Mouse (Mus musculus) lung, postnatal 0 days (tissue): Measurements from ENCODE around the gene Mfsd11.

Source experiments
- CTCF ChIP-seq: IDR thresholded peaks from 2 replicates; pipeline ENCODE4 v1.5.1; 2016; ENCODE audit warnings: antibody characterized with exemption, mild to moderate bottlenecking
- EP300 ChIP-seq: IDR thresholded peaks from 2 replicates; pipeline ENCODE4 v1.6.1; 2016; ENCODE audit warnings: antibody characterized with exemption, mild to moderate bottlenecking, control low read depth

- no peak for TF ChIP-seq CTCF
- TF ChIP-seq EP300: no peak
These were observed 49.5 kb upstream of the Mfsd11 start for GRCm38 (mm10) chr11:116802709-116803108.
